Mouse (Mus musculus) forebrain, embryonic 10.5 days (tissue): ENCODE measurements around the gene Izumo1. TPM values are rescaled to one million over a fixed set of nuclear protein-coding genes. Genes with fewer than 3 reads are reported as not detected.
A peak's percentile ranks its signal among the peaks of the same experiment; 100 is the strongest.
"Not testable (repeated sequence)": the region's sequence is repeated elsewhere in the genome, so short reads cannot be mapped to it uniquely, and the experiment has no call there.

ENCODE experiments used
- DNase-seq: peaks from one replicate; pipeline ENCODE4 v3.0.0-alpha.2; 2017; ENCODE audit warnings: low spot score; ENCODE audit errors: extremely low spot score
- H3K27ac ChIP-seq: fragments of 300-500 bp; sonication (generic); 2 replicates; pipeline ENCODE4 v1.5.1; 2016; ENCODE audit warnings: mild to moderate bottlenecking
- H3K27me3 ChIP-seq: fragments of 300-500 bp; sonication (generic); 2 replicates; pipeline ENCODE4 v1.6.1; 2016; ENCODE audit warnings: mild to moderate bottlenecking; ENCODE audit not compliant: poor library complexity, severe bottlenecking
- H3K36me3 ChIP-seq: fragments of 300-500 bp; sonication (generic); replicated peaks from 2 replicates; pipeline ENCODE4 v1.6.1; 2016; ENCODE audit warnings: mild to moderate bottlenecking, moderate library complexity
- H3K4me1 ChIP-seq: fragments of 300-500 bp; sonication (generic); 2 replicates; pipeline ENCODE4 v1.6.1; 2016
- H3K4me3 ChIP-seq: fragments of 300-500 bp; sonication (generic); 2 replicates; pipeline ENCODE4 v1.5.1; 2016; ENCODE audit warnings: mild to moderate bottlenecking, moderate library complexity
- H3K9me3 ChIP-seq: fragments of 300-500 bp; sonication (generic); 2 replicates; pipeline ENCODE4 v1.6.1; 2016; ENCODE audit warnings: mild to moderate bottlenecking, moderate library complexity
- WGBS: fragments of 180-500 bp; shearing (Covaris S2); methylation state at CpG from one replicate; pipeline ENCODE4 v1.1.7; 2016; 5-methylcytosine and 5-hydroxymethylcytosine counted together
- polyA plus RNA-seq: library from polyadenylated mRNA; unstranded; fragments of >200 nt; fragmentation: Nextera tagmentation; extraction: Ambion mirVana; gene quantifications from 2 replicates; pipeline ENCODE4 v1.2.1, GENCODE M21; 2016

Izumo1 gene
- polyA plus RNA-seq, 1 experiment from 2014 or later: 0.25 TPM

DNA sequence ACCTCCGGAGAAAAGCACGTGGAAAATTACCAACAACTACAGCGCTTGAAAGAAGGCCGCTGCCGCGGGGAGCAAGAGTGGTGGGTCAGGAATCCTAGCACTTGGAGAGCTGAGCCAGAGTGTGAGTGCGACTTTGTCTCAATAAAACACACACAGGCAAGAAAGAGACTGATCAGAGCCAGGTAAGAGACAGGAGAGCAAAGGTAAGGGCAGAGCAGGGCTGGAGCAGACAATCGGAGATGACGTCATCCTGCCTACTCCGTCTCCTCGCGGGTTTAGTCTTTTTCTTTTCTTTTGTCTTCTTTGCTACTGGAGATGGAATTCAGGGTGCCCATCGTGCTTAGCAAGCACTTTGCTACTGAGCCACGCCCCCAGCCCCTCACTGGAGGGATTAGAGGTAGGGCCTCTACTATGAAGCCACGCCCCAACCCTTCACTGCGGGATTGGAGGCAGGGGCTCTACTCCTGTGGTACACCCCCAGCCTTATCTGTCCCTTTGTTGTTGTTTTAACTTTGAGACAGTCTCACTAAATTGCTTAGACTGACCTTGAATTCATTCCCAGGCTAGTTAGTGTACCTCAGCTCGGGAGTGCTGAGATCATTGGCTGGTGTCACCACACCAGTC is 32.9 kb downstream of the Izumo1 start:
- no peak for DNase-seq
- H3K4me1 ChIP-seq: peaks cover 20% of the 10 kb centered on the region
- H3K4me3 ChIP-seq: peak overlapping the region; percentile 28
- no peaks in the 10 kb centered on the region for H3K27me3 ChIP-seq
- H3K27ac ChIP-seq: peak overlapping the region; percentile 63
- peaks cover 10% of the 10 kb centered on the region for H3K9me3 ChIP-seq
- 28% methylated on average over 17 of the region's 17 CpGs for WGBS
- no peaks in the 10 kb centered on the region for H3K36me3 ChIP-seq

- Histone ChIP-seq H3K36me3 (no peaks in the 10 kb centered on the region), H3K4me1 (peaks cover 33% of the 10 kb centered on the region)
- 89% methylated on average over 11 of the region's 11 CpGs for WGBS
Observed at GRCm38 (mm10) chr7:45660746-45661478, 39.3 kb downstream of the Izumo1 start.

DNA sequence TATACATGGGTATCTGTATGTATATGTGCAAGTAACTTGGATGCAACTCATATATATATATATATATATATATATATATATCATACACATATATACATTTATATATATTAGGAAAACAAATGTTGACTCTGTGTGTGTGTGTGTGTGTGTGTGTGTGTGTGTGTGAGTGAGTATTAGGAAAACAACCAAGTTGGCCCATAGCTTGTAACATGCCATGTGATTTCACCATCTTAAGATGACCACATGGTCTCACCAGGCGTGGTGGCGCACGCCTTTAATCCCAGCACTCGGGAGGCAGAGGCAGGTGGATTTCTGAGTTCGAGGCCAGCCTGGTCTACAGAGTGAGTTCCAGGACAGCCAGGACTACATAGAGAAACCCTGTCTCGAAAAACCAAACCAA is 40.1 kb downstream of the Izumo1 start:
- H3K9me3 ChIP-seq: peaks cover 10% of the 10 kb centered on the region
- H3K27me3 ChIP-seq, H3K36me3 ChIP-seq, H3K4me3 ChIP-seq, DNase-seq, H3K27ac ChIP-seq: not testable (repeated sequence)
- WGBS: 94% methylated on average over 6 of the region's 6 CpGs
- peaks cover 31% of the 10 kb centered on the region for H3K4me1 ChIP-seq

More at GRCm38 (mm10) chr7:45660746-45661478, 39.3 kb downstream of the Izumo1 start:
- H3K27ac ChIP-seq: no peak overlapping the region
- DNase-seq: no peak
- no peaks in the 10 kb centered on the region for H3K27me3 ChIP-seq
- no peak overlapping the region for H3K4me3 ChIP-seq
- H3K9me3 ChIP-seq: peaks cover 10% of the 10 kb centered on the region

DNA sequence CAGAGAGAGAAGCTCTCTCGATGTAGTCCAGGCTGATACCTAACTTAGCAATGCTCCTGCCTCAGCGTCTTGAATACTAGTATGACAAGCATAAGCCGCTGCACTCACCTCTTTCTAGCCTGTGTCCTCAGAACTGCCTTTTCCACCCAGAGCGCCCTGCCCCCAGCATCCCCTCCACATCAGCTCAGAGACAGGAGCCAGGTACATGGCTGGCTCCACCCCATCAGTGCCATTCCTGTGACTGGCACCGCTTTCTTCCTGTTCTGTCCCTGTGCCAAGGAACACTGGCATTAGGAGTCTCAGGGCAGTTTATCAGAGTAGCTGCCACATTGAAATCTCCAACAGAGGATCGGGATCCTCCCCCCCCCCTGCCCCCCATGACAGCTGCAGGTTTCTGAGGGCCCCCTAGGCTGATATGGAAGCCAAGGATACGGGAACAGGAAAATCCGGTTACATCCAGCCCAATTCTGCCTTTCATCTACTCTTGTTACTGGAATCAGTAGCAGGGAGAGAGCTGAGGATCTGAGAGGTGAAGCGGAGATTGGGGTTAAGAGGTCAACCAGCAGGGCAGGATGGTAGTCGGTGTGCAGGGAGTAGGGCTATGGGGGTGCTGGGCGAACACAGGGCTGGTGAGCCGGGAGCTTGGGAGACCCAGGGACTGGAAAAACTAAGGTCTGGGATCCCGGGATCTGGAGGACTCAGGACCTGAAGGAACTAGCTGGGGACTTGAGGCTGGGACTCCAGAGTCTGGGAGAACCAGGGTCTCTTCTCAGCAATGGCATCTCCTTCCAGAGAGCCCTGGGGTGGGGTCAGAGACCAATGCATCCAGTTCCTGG is 43.9 kb downstream of the Izumo1 start:
- WGBS: 62% methylated on average over 13 of the region's 13 CpGs
- peaks cover 31% of the 10 kb centered on the region for H3K4me1 ChIP-seq
- H3K36me3 ChIP-seq: no peaks in the 10 kb centered on the region
- H3K27ac ChIP-seq: no peak overlapping the region; the same call in 1 of the 2 replicates
- no peak overlapping the region for H3K4me3 ChIP-seq
- H3K9me3 ChIP-seq: peaks cover 3% of the 10 kb centered on the region; the same call in 1 of the 2 replicates
- H3K27me3 ChIP-seq: no peaks in the 10 kb centered on the region
- DNase-seq: no peak

DNA sequence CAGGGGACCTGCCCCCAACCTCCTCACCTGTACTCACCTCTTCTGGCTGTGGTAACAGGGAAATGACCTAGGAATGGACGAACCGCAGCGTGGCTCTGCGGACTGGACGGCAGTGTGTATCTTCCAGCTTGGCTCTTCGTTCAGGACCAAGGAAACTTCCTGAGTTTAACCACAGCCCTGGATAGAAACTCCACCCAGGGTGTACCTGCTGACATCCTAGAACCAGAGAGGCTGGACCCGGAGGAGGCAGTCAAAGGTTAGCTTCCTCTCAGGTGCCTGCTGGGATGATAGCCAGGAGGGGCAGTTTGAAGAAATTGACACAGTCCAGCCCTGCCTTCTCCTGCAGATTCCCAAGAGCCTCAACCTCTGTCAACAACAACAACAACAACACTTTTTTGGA is 44.5 kb downstream of the Izumo1 start, which contains the start of gene Fut2:
Gene Fut2 (minus strand): TSS at position 234 of the 400 bp plus-strand sequence.
- no peak for DNase-seq
- peaks cover 3% of the 10 kb centered on the region; the same call in 1 of the 2 replicates for H3K9me3 ChIP-seq
- peaks cover 31% of the 10 kb centered on the region for H3K4me1 ChIP-seq
- H3K27me3 ChIP-seq: no peaks in the 10 kb centered on the region
- H3K36me3 ChIP-seq: no peaks in the 10 kb centered on the region
- no peak within 1 kb of the TSS for H3K4me3 ChIP-seq
- no peak within 1 kb of the TSS; the same call in 1 of the 2 replicates for H3K27ac ChIP-seq
- WGBS: 79% methylated on average over 7 of the region's 7 CpGs

GRCm38 (mm10) chr7:45667761-45668160 is 46.1 kb downstream of the Izumo1 start:
- no peak overlapping the region for H3K27ac ChIP-seq
- no peak for DNase-seq
- peaks cover 3% of the 10 kb centered on the region; the same call in 1 of the 2 replicates for H3K9me3 ChIP-seq
- H3K36me3 ChIP-seq: no peaks in the 10 kb centered on the region
- H3K4me1 ChIP-seq: peaks cover 31% of the 10 kb centered on the region
- no peaks in the 10 kb centered on the region for H3K27me3 ChIP-seq
- H3K4me3 ChIP-seq: no peak overlapping the region
- 65% methylated on average over 14 of the region's 14 CpGs for WGBS

- no peak overlapping the region for H3K4me3 ChIP-seq
- no peak overlapping the region for H3K27ac ChIP-seq
- H3K4me1 ChIP-seq: peaks cover 24% of the 10 kb centered on the region
- H3K27me3 ChIP-seq: no peaks in the 10 kb centered on the region
- peaks cover 3% of the 10 kb centered on the region; the same call in 1 of the 2 replicates for H3K9me3 ChIP-seq
- H3K36me3 ChIP-seq: no peaks in the 10 kb centered on the region
- 94% methylated on average over 9 of the region's 9 CpGs for WGBS
- DNase-seq: no peak
Observed at GRCm38 (mm10) chr7:45668921-45669320, 47.3 kb downstream of the Izumo1 start.

DNA sequence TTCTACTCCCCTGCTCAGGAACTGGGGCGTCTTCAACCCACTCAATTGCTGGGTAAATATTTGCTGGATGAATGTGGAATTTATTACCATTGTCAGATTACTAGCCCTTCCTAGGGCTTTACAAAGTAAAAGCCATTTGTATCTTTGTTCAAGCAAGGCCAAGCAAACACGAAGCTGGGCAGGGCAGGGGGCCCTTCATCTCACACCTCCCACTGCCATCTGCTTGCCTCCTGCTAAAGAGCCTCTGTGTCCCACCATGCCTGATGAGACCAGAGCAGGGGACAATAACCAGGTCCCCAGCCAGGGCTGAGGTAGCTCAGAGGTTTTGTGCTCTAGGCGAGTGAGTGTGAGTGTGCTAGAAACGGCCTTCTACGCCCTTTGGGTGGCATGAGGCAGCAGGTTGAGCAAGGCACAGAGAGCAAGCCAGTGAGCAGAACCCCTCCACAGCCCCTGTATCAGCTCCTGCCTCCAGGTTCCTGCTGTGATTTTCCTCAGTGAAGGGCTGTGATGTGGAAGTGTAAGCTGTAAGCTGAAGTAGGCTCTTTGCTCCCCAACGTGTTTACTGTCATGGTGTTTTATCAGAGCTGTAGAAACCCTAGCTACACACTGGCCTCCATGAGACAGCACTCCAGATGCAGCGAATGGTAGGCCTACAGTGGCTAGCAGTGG is 56.1 kb downstream of the Izumo1 start:
- 0 out of 2 replicates have a peak overlapping the region, but pooled peaks have one; percentile 4 for H3K27ac ChIP-seq
- 88% methylated on average over 7 of the region's 7 CpGs for WGBS
- DNase-seq: no peak

More for the DNA sequence above, 56.1 kb downstream of the Izumo1 start:
- Histone ChIP-seq H3K9me3 (no peaks in the 10 kb centered on the region), H3K4me3 (no peak overlapping the region), H3K4me1 (peaks cover 13% of the 10 kb centered on the region), H3K36me3 (no peaks in the 10 kb centered on the region), H3K27me3 (no peaks in the 10 kb centered on the region)

Other genes with a start within 250 kb of the Izumo1 start
- 295 TPM in 2 replicates for gene Snrnp70, start 226.1 kb upstream of the Izumo1 start, polyA plus RNA-seq
- not detected in 2 replicates for gene Kcna7, start 216.2 kb upstream of the Izumo1 start, polyA plus RNA-seq
- 0.46 and 0.87 TPM in 2 replicates for gene Ntf5, start 208.1 kb upstream of the Izumo1 start, polyA plus RNA-seq
- gene Lhb, start 201.0 kb upstream of the Izumo1 start, polyA plus RNA-seq: not detected in 2 replicates
- 39.0 and 41.6 TPM in 2 replicates for gene Gys1, start 187.0 kb upstream of the Izumo1 start, polyA plus RNA-seq
- 235 and 237 TPM in 2 replicates for gene Ruvbl2, start 183.7 kb upstream of the Izumo1 start, polyA plus RNA-seq
- 5,105 and 5,277 TPM in 2 replicates for gene Ftl1, start 161.9 kb upstream of the Izumo1 start, polyA plus RNA-seq
- 247 and 254 TPM in 2 replicates for gene Bax, start 154.9 kb upstream of the Izumo1 start, polyA plus RNA-seq
- 0.12 and 0.20 TPM in 2 replicates for gene Tulp2, start 139.9 kb upstream of the Izumo1 start, polyA plus RNA-seq
- gene Gm45808, start 135.0 kb upstream of the Izumo1 start, polyA plus RNA-seq: not detected in 2 replicates
- 6.4 and 7.2 TPM in 2 replicates for gene Dhdh, start 133.0 kb upstream of the Izumo1 start, polyA plus RNA-seq
- gene Nucb1, start 111.4 kb upstream of the Izumo1 start, polyA plus RNA-seq: 99.3 and 106 TPM in 2 replicates
- gene Ppp1r15a, start 95.5 kb upstream of the Izumo1 start, polyA plus RNA-seq: 16.4 and 17.7 TPM in 2 replicates
- 1.1 and 1.2 TPM in 2 replicates for gene Plekha4, start 95.5 kb upstream of the Izumo1 start, polyA plus RNA-seq
- gene Hsd17b14, start 66.9 kb upstream of the Izumo1 start, polyA plus RNA-seq: 0.39 and 0.63 TPM in 2 replicates
- gene Bcat2, start 51.7 kb upstream of the Izumo1 start, polyA plus RNA-seq: 38.2 and 39.1 TPM in 2 replicates
- not detected in 2 replicates for gene Fgf21, start 6.3 kb upstream of the Izumo1 start, polyA plus RNA-seq
- gene Fut1, start 4.5 kb upstream of the Izumo1 start, polyA plus RNA-seq: 0.07 TPM in 1 of 2 replicates, not detected in the other
- 4.5 and 4.7 TPM in 2 replicates for gene Rasip1, start 5.7 kb downstream of the Izumo1 start, polyA plus RNA-seq
- 1.7 and 3.1 TPM in 2 replicates for gene Mamstr, start 18.2 kb downstream of the Izumo1 start, polyA plus RNA-seq
- gene Fut2, start 44.6 kb downstream of the Izumo1 start, polyA plus RNA-seq: 0.12 TPM in 2 replicates
- 0.38 and 0.63 TPM in 2 replicates for gene Ntn5, start 62.2 kb downstream of the Izumo1 start, polyA plus RNA-seq
- gene Sec1, start 72.6 kb downstream of the Izumo1 start, polyA plus RNA-seq: 0.78 and 1.1 TPM in 2 replicates
- gene Car11, start 78.0 kb downstream of the Izumo1 start, polyA plus RNA-seq: 2.5 and 3.2 TPM in 2 replicates
- gene Dbp, start 83.3 kb downstream of the Izumo1 start, polyA plus RNA-seq: 2.6 and 2.7 TPM in 2 replicates
- gene Rpl18, start 93.6 kb downstream of the Izumo1 start, polyA plus RNA-seq: 1,181 and 1,186 TPM in 2 replicates
- gene Sphk2, start 96.2 kb downstream of the Izumo1 start, polyA plus RNA-seq: 34.0 and 36.6 TPM in 2 replicates
- gene Fam83e, start 99.4 kb downstream of the Izumo1 start, polyA plus RNA-seq: 2.6 and 3.3 TPM in 2 replicates
- gene Spaca4, start 104.0 kb downstream of the Izumo1 start, polyA plus RNA-seq: 0.50 TPM in 1 of 2 replicates, not detected in the other
- 1.7 and 2.7 TPM in 2 replicates for gene Lmtk3, start 161.9 kb downstream of the Izumo1 start, polyA plus RNA-seq
- gene Sult2b1, start 162.9 kb downstream of the Izumo1 start, polyA plus RNA-seq: 1.6 and 2.3 TPM in 2 replicates
- gene Cyth2, start 192.8 kb downstream of the Izumo1 start, polyA plus RNA-seq: 132 and 136 TPM in 2 replicates
- 0.76 and 0.78 TPM in 2 replicates for gene Kcnj14, start 203.0 kb downstream of the Izumo1 start, polyA plus RNA-seq
- gene Grwd1, start 209.1 kb downstream of the Izumo1 start, polyA plus RNA-seq: 132 and 137 TPM in 2 replicates